Mouse (Mus musculus) neutrophil, adult 5-6 weeks (primary cell): ENCODE measurements around the gene Arf5. TPM values are rescaled to one million over a fixed set of nuclear protein-coding genes. Genes with fewer than 3 reads are reported as not detected.
A peak's percentile ranks its signal among the peaks of the same experiment; 100 is the strongest.

Experiments used
- ATAC-seq: fragments of 151-379, 151-347 bp; 2 replicates; pipeline ENCODE4 v1.8.0; 2017; ENCODE audit warnings: mild to moderate bottlenecking, moderate TSS enrichment; ENCODE audit not compliant: insufficient number of reproducible peaks, poor library complexity, low FRiP score, severe bottlenecking; ENCODE audit errors: extremely low read depth
- total RNA-seq: library from RNA; stranded (forward); fragments of 200-1000 nt; gene quantifications from 2 replicates; pipeline ENCODE4 v1.2.3, GENCODE M21; 2017

The Arf5 gene
- total RNA-seq, result 39.3 and 47.8 TPM in 2 replicates

GRCm38 (mm10) chr6:28423313-28423712 lies at the start of gene Arf5:
TSS of gene Arf5 (plus strand) at chr6:28423560.
- peak; percentile 31 for ATAC-seq

- 0 out of 2 replicates have a peak, but pooled peaks have one; percentile 26 for ATAC-seq
Measured at GRCm38 (mm10) chr6:28381983-28382382, 41.4 kb upstream of the Arf5 start.

GRCm38 (mm10) chr6:28385169-28385568 lies 38.2 kb upstream of the Arf5 start:
- ATAC-seq, result no peak

- no peak for ATAC-seq
Measured at GRCm38 (mm10) chr6:28389038-28389437, 34.3 kb upstream of the Arf5 start.

GRCm38 (mm10) chr6:28396051-28396852 lies 27.1 kb upstream of the Arf5 start:
- no peak for ATAC-seq

GRCm38 (mm10) chr6:28396853-28397457 lies 26.4 kb upstream of the Arf5 start:
- ATAC-seq, result no peak

DNA sequence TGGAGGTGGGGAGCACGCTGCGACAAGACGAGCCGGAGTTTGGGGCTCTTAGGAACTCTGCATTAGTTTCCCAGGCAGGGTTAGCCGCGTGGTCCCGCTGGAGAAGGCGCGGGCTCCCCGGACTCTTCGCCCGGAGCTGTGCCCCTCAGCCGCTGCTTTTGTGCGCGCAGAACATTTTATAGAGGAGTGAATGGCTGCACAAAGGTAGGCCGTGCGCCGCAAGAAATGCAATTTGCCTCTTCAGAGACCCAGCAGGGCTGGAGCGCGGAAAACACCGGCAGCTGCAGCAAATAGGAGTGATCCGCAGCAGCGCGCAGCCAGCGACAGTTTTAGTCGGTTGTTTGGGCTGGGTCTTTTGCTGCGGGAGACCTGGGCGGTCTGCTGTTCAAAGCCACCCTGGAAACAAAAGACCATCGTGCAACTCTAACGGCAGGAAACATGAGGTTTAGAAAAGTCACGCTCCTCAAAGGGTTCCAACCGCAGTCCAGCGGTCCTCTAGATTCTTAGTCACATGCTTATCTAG lies 25.6 kb upstream of the Arf5 start, which contains the start of gene Zfp800:
Gene Zfp800 (minus strand): TSS at position 325 of the 523 bp plus-strand sequence.
- ATAC-seq, result 0 out of 2 replicates have a peak, but pooled peaks have one; percentile 11

- no peak for ATAC-seq
Measured at GRCm38 (mm10) chr6:28398726-28399125, 24.6 kb upstream of the Arf5 start.

- no peak for ATAC-seq
Measured at GRCm38 (mm10) chr6:28399791-28400190, 23.6 kb upstream of the Arf5 start.

- ATAC-seq, result no peak
Measured at GRCm38 (mm10) chr6:28410053-28410452, 13.3 kb upstream of the Arf5 start.

GRCm38 (mm10) chr6:28411236-28411635 lies 12.1 kb upstream of the Arf5 start:
- no peak for ATAC-seq

- no peak for ATAC-seq
Measured at GRCm38 (mm10) chr6:28416981-28417380, 6.4 kb upstream of the Arf5 start.

DNA sequence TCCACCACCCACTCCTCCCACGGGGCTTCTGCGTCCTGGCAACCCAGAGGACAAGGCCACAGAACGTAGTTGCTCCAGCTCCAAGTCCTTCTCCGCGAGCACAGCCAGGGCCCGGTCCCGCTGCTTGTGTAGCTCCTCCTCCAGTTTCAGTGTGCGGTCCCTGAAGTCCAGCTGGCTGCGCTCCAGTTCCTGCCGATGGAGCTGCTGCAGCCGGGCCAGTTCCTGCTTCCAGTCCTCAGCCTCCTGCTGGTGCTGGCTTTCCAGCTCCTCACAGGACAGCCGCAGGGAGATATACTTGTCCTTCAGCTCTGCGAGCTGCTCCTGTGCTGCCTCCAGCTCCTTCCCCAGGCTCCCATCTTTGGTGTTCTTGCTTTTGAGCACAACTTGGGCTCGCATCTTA lies 4.9 kb upstream of the Arf5 start:
- no peak for ATAC-seq

GRCm38 (mm10) chr6:28419673-28420072 lies 3.7 kb upstream of the Arf5 start:
- ATAC-seq, result no peak

DNA sequence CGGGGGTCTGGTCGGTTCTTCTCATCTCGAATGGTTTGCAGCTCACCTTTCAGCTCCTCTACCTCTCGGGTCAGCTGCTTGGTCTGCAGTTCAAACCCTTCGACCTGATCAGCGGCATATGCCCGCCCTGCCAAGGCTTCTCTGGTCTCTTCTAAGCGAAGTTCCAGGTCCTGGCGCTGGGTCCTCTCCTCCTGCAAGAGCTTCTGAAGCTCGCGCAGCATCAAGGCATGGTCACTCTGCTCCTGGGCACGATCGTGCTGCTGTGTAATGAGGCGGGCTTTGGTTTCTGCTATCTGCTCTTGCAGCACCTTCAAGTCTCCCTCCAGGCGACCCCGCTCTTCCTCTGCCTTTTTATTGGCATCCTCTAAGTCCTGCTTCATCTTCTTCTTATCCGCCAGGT lies 3.0 kb upstream of the Arf5 start:
- no peak for ATAC-seq

DNA sequence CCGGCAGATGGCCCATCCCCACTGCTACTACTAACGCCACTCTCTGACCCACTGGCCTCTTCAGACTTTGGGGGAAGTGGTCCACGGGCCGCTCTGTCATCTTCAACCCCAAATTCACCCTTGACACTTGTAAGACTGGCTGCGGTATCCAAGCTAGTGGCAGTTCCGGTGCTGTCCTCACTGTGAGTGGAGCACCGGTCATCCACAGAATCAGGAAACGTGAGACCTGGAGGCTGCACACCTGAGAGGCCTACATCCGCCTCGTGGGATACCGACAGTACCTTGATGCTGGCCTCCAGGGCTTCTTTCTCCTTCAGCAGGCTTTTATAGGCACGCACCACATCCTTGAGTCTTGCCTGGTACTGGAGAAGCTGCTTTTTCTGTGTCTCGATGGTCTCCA lies 2.5 kb upstream of the Arf5 start:
- no peak for ATAC-seq

DNA sequence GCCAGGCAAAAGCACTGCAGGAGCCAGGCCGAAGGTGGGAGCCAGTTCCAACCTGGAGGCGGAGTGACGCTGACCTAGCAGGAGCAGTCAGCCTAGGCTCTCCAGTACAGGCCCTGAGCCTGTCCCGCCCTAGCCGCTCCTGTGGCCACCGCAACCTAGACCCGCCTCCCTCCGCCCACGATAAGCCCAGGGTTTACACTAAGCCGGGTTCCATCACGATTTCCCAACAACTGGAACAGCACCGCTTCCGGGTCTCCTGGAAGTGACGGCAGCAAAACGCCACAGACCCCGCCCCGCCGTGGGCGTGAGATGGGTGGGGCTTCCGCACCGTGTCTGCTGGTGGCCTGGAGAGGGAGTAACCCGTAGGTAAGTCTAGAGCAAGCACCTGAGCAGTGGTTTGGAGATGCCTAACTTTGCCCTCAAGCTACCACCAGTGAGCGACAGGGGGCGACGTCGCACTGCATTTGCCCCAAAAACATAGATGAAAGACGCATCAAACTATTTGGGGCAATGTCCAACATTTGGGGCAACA lies 1.8 kb upstream of the Arf5 start:
- peak; percentile 90 for ATAC-seq

GRCm38 (mm10) chr6:28422651-28423290 lies 589 bp upstream of the Arf5 start:
- ATAC-seq, result no peak
